In the genomic region with DNA sequence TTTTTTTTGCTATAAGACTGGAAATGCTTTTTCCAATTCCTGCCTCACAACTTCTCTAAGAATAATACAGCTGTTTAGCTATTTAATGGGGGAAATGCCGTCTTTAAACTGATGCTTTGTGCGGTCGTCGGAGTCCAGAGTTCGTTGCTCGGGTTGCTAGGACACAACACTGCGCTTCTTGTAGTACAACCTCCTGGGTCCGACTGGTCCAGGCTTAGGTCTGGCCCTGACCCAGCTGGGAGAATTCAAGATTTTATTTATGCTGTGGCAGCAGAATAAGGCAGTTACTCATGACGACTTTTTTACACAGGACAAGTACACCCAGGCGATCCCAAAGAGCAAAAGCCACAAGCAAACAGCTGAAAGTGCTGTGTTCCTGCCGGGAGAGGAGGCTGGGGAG, we compare ENCODE assay signal across 12 mouse cellular contexts. TPM values are rescaled to one million over a fixed set of nuclear protein-coding genes. Genes with fewer than 3 reads are reported as not detected.
DNase-seq lines count a peak whose midpoint lies in the region; ATAC-seq lines count a peak whose summit lies in the region.
"Had no signal": no experiment of that assay in that cellular context is flagged by ENCODE, and none has a peak within 500 bp of the region (broad histone marks: within the 10 kb centered on the region; RNA-seq: fewer than 3 reads in every experiment).

No protein-coding gene starts in this region.

- DNase-seq in embryo, embryonic 10.5 days (ENCODE audit: low spot score): peak; percentile 29
- no peak for DNase-seq in embryo, embryonic 9.5 days (ENCODE audit: extremely low spot score)
- DNase-seq in midbrain, embryonic 14.5 days: peak; percentile 17
- no peak for DNase-seq in midbrain, embryonic 10.5 days (ENCODE audit: low spot score)
- peak; percentile 74 for DNase-seq in kidney, postnatal 14 days
- DNase-seq in layer of hippocampus, postnatal 25 days (ENCODE audit: extremely low spot score in 1 of 2, low spot score in 1 of 2): no peak
- DNase-seq in cerebellum, postnatal 4 days (ENCODE audit: low spot score in 2 of 2): no peak
- DNase-seq: cerebellum, postnatal 14 days; lung, adult 18-20 months had no signal

- no peaks in the 10 kb centered on the region for H3K36me3 ChIP-seq in midbrain, embryonic 14.5 days (ENCODE audit: control insufficient read depth, insufficient read depth, low read length)
- no peaks in the 10 kb centered on the region for H3K36me3 ChIP-seq in midbrain, embryonic 10.5 days
- H3K36me3 ChIP-seq in neural tube, embryonic 14.5 days (ENCODE audit: control insufficient read depth, insufficient read depth, low read length): no peaks in the 10 kb centered on the region

- ATAC-seq in midbrain, embryonic 14.5 days (ENCODE audit: low FRiP score, low TSS enrichment): no peak
- ATAC-seq in neural tube, embryonic 14.5 days (ENCODE audit: low read depth): peak; percentile 74; the same call in 1 of the 2 replicates
- ATAC-seq: intestine, postnatal 0 days had no signal

- no peaks in the 10 kb centered on the region for H3K4me1 ChIP-seq in midbrain, embryonic 14.5 days (ENCODE audit: control insufficient read depth, insufficient read depth, low read length)
- H3K4me1 ChIP-seq in midbrain, embryonic 10.5 days: 0 out of 2 replicates have a peak, but pooled peaks cover 3% of the 10 kb centered on the region
- H3K4me1 ChIP-seq in neural tube, embryonic 14.5 days (ENCODE audit: control insufficient read depth, insufficient read depth, low read length): 0 out of 2 replicates have a peak, but pooled peaks cover 2% of the 10 kb centered on the region
- H3K4me1 ChIP-seq: megakaryocyte, embryonic 14.5 days had no signal

- H3K27me3 ChIP-seq in midbrain, embryonic 14.5 days (ENCODE audit: control insufficient read depth, insufficient read depth, low read length): no peaks in the 10 kb centered on the region
- no peaks in the 10 kb centered on the region for H3K27me3 ChIP-seq in midbrain, embryonic 10.5 days (ENCODE audit: low read depth, poor library complexity, severe bottlenecking)
- no peaks in the 10 kb centered on the region for H3K27me3 ChIP-seq in neural tube, embryonic 14.5 days (ENCODE audit: control insufficient read depth, insufficient read depth, low read length)
- H3K27me3 ChIP-seq: megakaryocyte, embryonic 14.5 days had no signal

- H3K4me2 ChIP-seq in midbrain, embryonic 14.5 days (ENCODE audit: low read length): no peak overlapping the region
- no peak overlapping the region for H3K4me2 ChIP-seq in neural tube, embryonic 14.5 days (ENCODE audit: low read depth, low read length)

- WGBS in midbrain, embryonic 14.5 days: 33% methylated on average over 11 of the region's 11 CpGs
- 65% methylated on average over 11 of the region's 11 CpGs for WGBS in midbrain, embryonic 10.5 days
- WGBS in neural tube, embryonic 14.5 days: 16% methylated on average over 11 of the region's 11 CpGs

- H3K9me3 ChIP-seq in midbrain, embryonic 14.5 days (ENCODE audit: control insufficient read depth, low read length): no peaks in the 10 kb centered on the region
- no peaks in the 10 kb centered on the region for H3K9me3 ChIP-seq in midbrain, embryonic 10.5 days (replicated peaks)
- no peaks in the 10 kb centered on the region for H3K9me3 ChIP-seq in neural tube, embryonic 14.5 days (ENCODE audit: control insufficient read depth, low read length)
- H3K9me3 ChIP-seq: megakaryocyte, embryonic 14.5 days had no signal

- H3K27ac ChIP-seq in midbrain, embryonic 14.5 days (replicated peaks; ENCODE audit: low read depth, low read length): no peak overlapping the region
- no peak overlapping the region for H3K27ac ChIP-seq in midbrain, embryonic 10.5 days (replicated peaks)
- no peak overlapping the region for H3K27ac ChIP-seq in neural tube, embryonic 14.5 days (ENCODE audit: low read depth, low read length)

- H3K4me3 ChIP-seq in midbrain, embryonic 14.5 days (replicated peaks; ENCODE audit: low read depth, low read length): no peak overlapping the region
- H3K4me3 ChIP-seq in midbrain, embryonic 10.5 days: no peak overlapping the region
- no peak overlapping the region for H3K4me3 ChIP-seq in neural tube, embryonic 14.5 days (ENCODE audit: low read depth, low read length)
- H3K4me3 ChIP-seq: megakaryocyte, embryonic 14.5 days had no signal

- H3K9ac ChIP-seq in midbrain, embryonic 14.5 days (replicated peaks; ENCODE audit: low read length): no peak overlapping the region
- H3K9ac ChIP-seq in neural tube, embryonic 14.5 days (replicated peaks; ENCODE audit: low read depth, low read length): no peak overlapping the region

RNA-seq across cellular contexts. Expression of gene Cpm, which starts 42.4 kb away (rescaled TPM):
- 3.9 and 5.4 TPM in 2 replicates for polyA plus RNA-seq in midbrain, embryonic 14.5 days (2014; fragmentation: Nextera tagmentation; extraction: Ambion mirVana)
- 5.4 and 6.2 TPM in 2 replicates for polyA plus RNA-seq in midbrain, embryonic 10.5 days (2016; fragmentation: Nextera tagmentation; extraction: Ambion mirVana)
- polyA plus RNA-seq in neural tube, embryonic 14.5 days (2014; fragmentation: Nextera tagmentation; extraction: Ambion mirVana): 4.2 and 4.4 TPM in 2 replicates
- total RNA-seq in layer of hippocampus, postnatal 25 days (2021): 10 to 100 TPM in 1 of 2 experiments, 1 to 10 TPM in 1; 8.5 to 11.4 TPM

Comparison
In these comparisons a context has a peak if more than half of its experiments do, and no peak if none do; other contexts are left out.
1. DNase-seq: peak in embryo, embryonic 10.5 days (single experiment), midbrain, embryonic 14.5 days (single experiment) and kidney, postnatal 14 days (single experiment); none in embryo, embryonic 9.5 days (single experiment), midbrain, embryonic 10.5 days (single experiment), layer of hippocampus, postnatal 25 days (0 of 2) and cerebellum, postnatal 4 days (0 of 2).